Mouse (Mus musculus): Measurements from ENCODE around the gene Pea15a. TPM values are rescaled to one million over a fixed set of nuclear protein-coding genes. Genes with fewer than 3 reads are reported as not detected.

Gene Pea15a
- polyA plus RNA-seq, 1 experiment = 120 TPM

DNA sequence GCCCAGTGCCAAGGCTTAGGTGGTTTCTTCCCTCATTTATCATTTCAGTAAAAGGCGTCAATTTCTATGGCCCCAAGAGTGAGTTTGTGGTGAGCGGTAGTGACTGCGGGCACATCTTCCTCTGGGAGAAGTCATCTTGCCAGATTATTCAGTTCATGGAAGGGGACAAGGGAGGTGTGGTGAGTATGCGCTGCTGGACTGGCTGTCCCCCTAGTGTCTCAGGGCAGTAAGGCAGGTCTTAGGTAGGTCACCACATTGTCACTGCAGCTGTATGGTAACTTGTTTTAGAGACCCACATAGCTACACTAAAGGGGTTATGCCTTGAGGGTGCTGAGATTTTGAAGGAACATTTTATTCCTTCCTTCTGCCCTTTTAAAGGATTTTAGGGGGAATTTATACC lies 17.7 kb downstream of the Pea15a start:
- Histone ChIP-seq H3ac (ENCODE audit: control insufficient read depth, insufficient read length) (no peak overlapping the region), H3K79me2 (ENCODE audit: control insufficient read depth, insufficient read depth) (no peaks in the 10 kb centered on the region), H3K4me2 (ENCODE audit: low read depth) (no peak overlapping the region), H3K4me3 (no peak overlapping the region), H3K27me3 (ENCODE audit: control insufficient read depth, insufficient read depth, insufficient read length) (no peaks in the 10 kb centered on the region), H3K36me3 (ENCODE audit: control insufficient read depth, insufficient read depth) (peaks cover 72% of the 10 kb centered on the region)
- TF ChIP-seq TCF3 (IDR thresholded peaks at IDR 0.05; ENCODE audit: insufficient read length, low read depth) (no peak), POLR2AphosphoS2 (IDR thresholded peaks at IDR 0.05; ENCODE audit: insufficient read length, low read depth) (no peak), MYOD1 (IDR thresholded peaks at IDR 0.05; ENCODE audit: control insufficient read depth in 1 of 3, insufficient read length in 2 of 3, low read depth in 2 of 3) (no peak), MYOG (IDR thresholded peaks at IDR 0.05; ENCODE audit: control insufficient read depth in 1 of 3, insufficient read depth in 1 of 3, insufficient read length in 2 of 3, low read depth in 2 of 3) (no peak), POLR2A (IDR thresholded peaks at IDR 0.05; ENCODE audit: insufficient read length, low read depth) (no peak), MAX (IDR thresholded peaks at IDR 0.05; ENCODE audit: low read depth) (no peak), SRF (IDR thresholded peaks at IDR 0.05; ENCODE audit: control insufficient read depth, insufficient read length, low read depth) (no peak), TCF12 (IDR thresholded peaks at IDR 0.05; ENCODE audit: insufficient read depth, poor library complexity, severe bottlenecking) (no peak), USF1 (IDR thresholded peaks at IDR 0.05; ENCODE audit: low read depth) (no peak), CEBPB (IDR thresholded peaks at IDR 0.05; ENCODE audit: insufficient read depth, poor library complexity, severe bottlenecking) (no peak), REST (IDR thresholded peaks at IDR 0.05; ENCODE audit: insufficient read depth, insufficient read length) (no peak), E2F4 (IDR thresholded peaks at IDR 0.05; ENCODE audit: insufficient read depth) (no peak)

DNA sequence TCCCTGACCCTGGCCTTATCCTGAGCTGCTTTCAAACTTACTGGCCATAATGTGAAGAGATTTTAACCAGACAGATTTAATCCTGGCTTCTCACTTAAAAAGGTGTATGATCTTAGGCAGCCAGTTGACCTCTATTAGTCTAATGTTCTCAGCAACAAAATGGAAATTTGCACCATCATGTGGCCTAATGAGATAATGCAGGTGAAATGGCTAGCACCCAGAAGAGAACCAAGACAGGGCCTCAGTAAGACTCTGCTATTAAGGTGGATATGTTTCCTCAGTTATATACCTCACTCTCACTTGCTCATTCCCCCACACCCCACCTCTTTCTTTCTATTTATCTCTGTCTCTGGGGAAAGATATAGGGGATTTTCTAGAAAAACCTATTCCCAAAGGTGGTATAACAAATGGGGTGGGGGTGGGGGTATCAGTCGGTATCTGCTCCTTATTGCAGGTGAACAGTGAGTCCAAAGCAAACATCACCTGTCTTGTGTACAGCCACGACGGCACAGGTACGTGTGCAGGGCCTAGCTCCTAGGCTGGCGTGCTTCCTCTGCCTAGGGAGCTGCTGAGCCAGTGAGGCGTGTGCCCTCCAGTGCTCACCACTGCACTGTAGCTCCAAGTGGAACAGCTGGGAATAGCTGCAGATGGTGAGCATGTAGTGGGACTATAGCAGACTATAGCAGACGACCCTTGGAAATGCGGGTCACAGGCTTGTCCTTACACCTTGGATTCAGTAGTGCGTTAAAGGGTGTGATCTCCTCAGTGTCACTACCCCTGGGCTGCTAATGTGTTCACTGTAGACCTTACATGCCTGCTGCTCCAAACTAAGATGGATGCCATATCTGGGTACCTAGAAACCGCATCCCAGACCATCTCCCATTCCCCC lies 20.0 kb downstream of the Pea15a start:
- TF ChIP-seq TCF12 (IDR thresholded peaks at IDR 0.05; ENCODE audit: insufficient read depth, poor library complexity, severe bottlenecking) (no peak), POLR2A (IDR thresholded peaks at IDR 0.05; ENCODE audit: insufficient read length, low read depth) (peak; percentile 33)
- peaks cover 64% of the 10 kb centered on the region for H3K36me3 ChIP-seq (ENCODE audit: control insufficient read depth, insufficient read depth)
- no peaks in the 10 kb centered on the region for H3K79me2 ChIP-seq (ENCODE audit: control insufficient read depth, insufficient read depth)
- no peak overlapping the region for H3K4me2 ChIP-seq (ENCODE audit: low read depth)
- no peaks in the 10 kb centered on the region for H3K27me3 ChIP-seq (ENCODE audit: control insufficient read depth, insufficient read depth, insufficient read length)
- no peak overlapping the region for H3K4me3 ChIP-seq
- no peak overlapping the region for H3ac ChIP-seq (ENCODE audit: control insufficient read depth, insufficient read length)

DNA sequence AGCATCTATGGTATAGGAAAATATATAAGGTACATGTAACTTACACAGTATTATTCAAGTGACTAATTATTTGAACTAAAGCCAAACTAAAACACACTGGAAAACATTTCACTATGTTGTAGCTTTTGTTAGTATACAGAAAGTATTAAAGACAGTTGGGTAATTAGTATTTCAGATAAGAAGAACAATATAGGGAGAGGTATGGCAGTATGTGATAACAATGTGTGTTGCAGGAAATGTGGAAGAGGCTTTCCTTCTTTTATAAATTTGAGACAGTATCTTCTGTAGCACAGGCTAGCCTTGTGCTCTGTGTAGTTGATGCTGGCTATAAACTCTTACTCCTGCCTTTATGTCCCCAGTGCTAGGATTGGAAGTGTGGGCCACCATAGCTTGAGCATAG lies 22.7 kb downstream of the Pea15a start:
- no peaks in the 10 kb centered on the region for H3K27me3 ChIP-seq (ENCODE audit: control insufficient read depth, insufficient read depth, insufficient read length)

DNA sequence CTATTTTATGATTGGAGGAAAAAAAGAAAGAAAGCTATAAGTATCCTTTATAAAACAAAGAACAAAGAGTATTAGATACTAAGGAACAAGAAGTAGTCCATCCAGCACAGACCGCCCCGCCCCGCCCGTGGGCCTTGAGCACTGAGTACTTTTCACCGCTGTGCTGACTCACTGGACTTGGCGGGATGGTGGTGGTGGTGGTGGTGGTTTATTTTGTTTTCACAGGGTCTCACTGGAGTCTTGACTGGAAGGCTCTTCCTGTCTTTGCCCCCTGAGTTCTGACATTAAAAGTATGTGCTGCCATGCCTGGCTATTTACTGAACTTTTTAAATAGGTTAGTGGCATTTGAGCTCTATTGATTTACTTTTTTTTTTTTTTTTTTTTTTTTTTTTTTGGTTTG lies 23.5 kb downstream of the Pea15a start:
- no peak overlapping the region for H3K4me3 ChIP-seq
- no peak for TF ChIP-seq SRF (IDR thresholded peaks at IDR 0.05; ENCODE audit: control insufficient read depth, insufficient read length, low read depth)
- no peak for TF ChIP-seq MYOG (IDR thresholded peaks at IDR 0.05; ENCODE audit: control insufficient read depth in 1 of 3, insufficient read depth in 1 of 3, insufficient read length in 2 of 3, low read depth in 2 of 3)
- no peak for TF ChIP-seq MAX (IDR thresholded peaks at IDR 0.05; ENCODE audit: low read depth)
- no peak for TF ChIP-seq REST (IDR thresholded peaks at IDR 0.05; ENCODE audit: insufficient read depth, insufficient read length)
- TF ChIP-seq USF1 (IDR thresholded peaks at IDR 0.05; ENCODE audit: low read depth) = no peak
- TF ChIP-seq E2F4 (IDR thresholded peaks at IDR 0.05; ENCODE audit: insufficient read depth) = no peak
- no peak for TF ChIP-seq POLR2A (IDR thresholded peaks at IDR 0.05; ENCODE audit: insufficient read length, low read depth)
- no peak for TF ChIP-seq MYOD1 (IDR thresholded peaks at IDR 0.05; ENCODE audit: control insufficient read depth in 1 of 3, insufficient read length in 2 of 3, low read depth in 2 of 3)
- no peak overlapping the region for H3K4me2 ChIP-seq (ENCODE audit: low read depth)
- H3K79me2 ChIP-seq (ENCODE audit: control insufficient read depth, insufficient read depth) = no peaks in the 10 kb centered on the region
- H3ac ChIP-seq (ENCODE audit: control insufficient read depth, insufficient read length) = no peak overlapping the region
- no peaks in the 10 kb centered on the region for H3K27me3 ChIP-seq (ENCODE audit: control insufficient read depth, insufficient read depth, insufficient read length)
- peaks cover 48% of the 10 kb centered on the region for H3K36me3 ChIP-seq (ENCODE audit: control insufficient read depth, insufficient read depth)

More for the DNA sequence above, 22.7 kb downstream of the Pea15a start:
- H3K4me2 ChIP-seq (ENCODE audit: low read depth) = no peak overlapping the region
- H3K79me2 ChIP-seq (ENCODE audit: control insufficient read depth, insufficient read depth) = no peaks in the 10 kb centered on the region
- H3ac ChIP-seq (ENCODE audit: control insufficient read depth, insufficient read length) = no peak overlapping the region
- peaks cover 56% of the 10 kb centered on the region for H3K36me3 ChIP-seq (ENCODE audit: control insufficient read depth, insufficient read depth)
- TF ChIP-seq TCF3 (IDR thresholded peaks at IDR 0.05; ENCODE audit: insufficient read length, low read depth) (no peak), REST (IDR thresholded peaks at IDR 0.05; ENCODE audit: insufficient read depth, insufficient read length) (no peak), TCF12 (IDR thresholded peaks at IDR 0.05; ENCODE audit: insufficient read depth, poor library complexity, severe bottlenecking) (no peak), CEBPB (IDR thresholded peaks at IDR 0.05; ENCODE audit: insufficient read depth, poor library complexity, severe bottlenecking) (no peak)
- no peak overlapping the region for H3K4me3 ChIP-seq

DNA sequence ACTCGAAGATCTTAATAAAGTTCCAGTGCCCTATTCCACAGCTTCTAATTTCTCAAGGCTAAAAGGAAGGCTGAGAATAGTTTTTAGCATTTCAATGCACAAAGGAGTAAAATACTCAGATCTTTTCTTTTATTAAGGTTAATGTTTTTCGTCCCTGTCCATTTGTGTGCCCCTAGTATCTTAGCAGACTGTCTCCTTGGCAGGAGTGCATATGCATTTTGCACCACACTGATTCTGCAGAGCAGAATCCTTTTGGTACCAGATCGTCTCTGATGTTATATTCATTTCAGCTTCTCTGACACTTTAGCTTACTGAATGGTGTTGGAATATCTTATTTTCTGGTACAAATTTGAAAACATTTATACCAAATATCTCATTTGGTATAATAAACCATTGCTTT lies 24.8 kb downstream of the Pea15a start:
- Histone ChIP-seq H3K79me2 (ENCODE audit: control insufficient read depth, insufficient read depth) (no peaks in the 10 kb centered on the region), H3K36me3 (ENCODE audit: control insufficient read depth, insufficient read depth) (peaks cover 35% of the 10 kb centered on the region), H3K27me3 (ENCODE audit: control insufficient read depth, insufficient read depth, insufficient read length) (no peaks in the 10 kb centered on the region), H3ac (ENCODE audit: control insufficient read depth, insufficient read length) (no peak overlapping the region), H3K4me2 (ENCODE audit: low read depth) (no peak overlapping the region), H3K4me3 (no peak overlapping the region)
- TF ChIP-seq SRF (IDR thresholded peaks at IDR 0.05; ENCODE audit: control insufficient read depth, insufficient read length, low read depth) (no peak), TCF3 (IDR thresholded peaks at IDR 0.05; ENCODE audit: insufficient read length, low read depth) (no peak), REST (IDR thresholded peaks at IDR 0.05; ENCODE audit: insufficient read depth, insufficient read length) (no peak), E2F4 (IDR thresholded peaks at IDR 0.05; ENCODE audit: insufficient read depth) (no peak), MYOD1 (IDR thresholded peaks at IDR 0.05; ENCODE audit: control insufficient read depth in 1 of 3, insufficient read length in 2 of 3, low read depth in 2 of 3) (no peak), USF1 (IDR thresholded peaks at IDR 0.05; ENCODE audit: low read depth) (no peak), POLR2AphosphoS2 (IDR thresholded peaks at IDR 0.05; ENCODE audit: insufficient read length, low read depth) (no peak), MAX (IDR thresholded peaks at IDR 0.05; ENCODE audit: low read depth) (no peak), TCF12 (IDR thresholded peaks at IDR 0.05; ENCODE audit: insufficient read depth, poor library complexity, severe bottlenecking) (no peak), MYOG (IDR thresholded peaks at IDR 0.05; ENCODE audit: control insufficient read depth in 1 of 3, insufficient read depth in 1 of 3, insufficient read length in 2 of 3, low read depth in 2 of 3) (no peak), CEBPB (IDR thresholded peaks at IDR 0.05; ENCODE audit: insufficient read depth, poor library complexity, severe bottlenecking) (no peak)
